Mouse (Mus musculus) hindbrain, embryonic 13.5 days (tissue): ENCODE data around the gene Parm1. TPM values are rescaled to one million over a fixed set of nuclear protein-coding genes. Genes with fewer than 3 reads are reported as not detected.

Experiments
- polyA plus RNA-seq: library from polyadenylated mRNA; unstranded; fragments of >200 nt; fragmentation: Nextera tagmentation; extraction: Ambion mirVana; gene quantifications from 2 replicates; pipeline ENCODE4 v1.2.1, GENCODE M21; 2015

Gene Parm1
- polyA plus RNA-seq, 1 experiment from 2014 or later: 5.1 TPM

Other genes with a start within 250 kb of the Parm1 start
- gene Btc, start 114.6 kb upstream of the Parm1 start, polyA plus RNA-seq: not detected in 2 replicates